Mouse (Mus musculus) gastrocnemius, postnatal 25 days (tissue): ENCODE measurements around the gene Vmn1r167. TPM values are rescaled to one million over a fixed set of nuclear protein-coding genes. Genes with fewer than 3 reads are reported as not detected.
"Not testable (repeated sequence)": the region's sequence is repeated elsewhere in the genome, so short reads cannot be mapped to it uniquely, and the experiment has no call there.

Experiments used
- DNase-seq: peaks from one replicate; pipeline ENCODE4 v3.0.0; 2022
- long read RNA-seq, 2 experiments: library from polyadenylated mRNA; stranded (forward); transcript quantifications; one replicate each; pipeline ENCODE4 v2.0.0; 2021
- total RNA-seq, 2 experiments: library from RNA; stranded (reverse); gene quantifications; 1 replicate in 1 of 2; 2 replicates in 1 of 2; pipeline ENCODE4 v1.2.3; 2021

Gene Vmn1r167
- total RNA-seq: not detected
- long read RNA-seq, experiment 1: 0 reads
- long read RNA-seq, experiment 2: 0 reads

GRCm38 (mm10) chr7:23507106-23507505 lies at the start of gene Vmn1r167:
Vmn1r167 (minus strand) TSS chr7:23507206.
- not testable (repeated sequence) for DNase-seq

GRCm38 (mm10) chr7:23539432-23539831 lies 32.4 kb upstream of the Vmn1r167 start, which contains the start of gene Vmn1r168:
Vmn1r168 (plus strand) TSS chr7:23539732.
- not testable (repeated sequence) for DNase-seq

GRCm38 (mm10) chr7:23472886-23473285 lies 34.1 kb downstream of the Vmn1r167 start:
- DNase-seq: not testable (repeated sequence)

GRCm38 (mm10) chr7:23470832-23471231 lies 36.2 kb downstream of the Vmn1r167 start:
- not testable (repeated sequence) for DNase-seq

- DNase-seq: not testable (repeated sequence)
These were observed 36.8 kb downstream of the Vmn1r167 start for GRCm38 (mm10) chr7:23470201-23470600.

Other genes starting within 250 kb of the Vmn1r167 start
- gene Gm6902, start 228.3 kb downstream of the Vmn1r167 start, total RNA-seq: not detected
- gene Nlrp4e, start 206.0 kb downstream of the Vmn1r167 start, total RNA-seq: not detected
- gene Nlrp5, start 121.3 kb downstream of the Vmn1r167 start, total RNA-seq: under 1 TPM in 1 of 2 experiments, not detected in 1; 0.10 TPM
- not detected for gene Vmn1r168, start 32.5 kb upstream of the Vmn1r167 start, total RNA-seq
- gene Vmn1r169, start 68.3 kb upstream of the Vmn1r167 start, total RNA-seq: not detected
- gene Vmn1r170, start 99.0 kb upstream of the Vmn1r167 start, total RNA-seq: not detected
- gene Vmn1r171, start 123.5 kb upstream of the Vmn1r167 start, total RNA-seq: not detected
- gene Vmn1r172, start 151.1 kb upstream of the Vmn1r167 start, total RNA-seq: not detected
- gene Vmn1r173, start 193.5 kb upstream of the Vmn1r167 start, total RNA-seq: not detected
- not detected for gene Vmn1r174, start 245.1 kb upstream of the Vmn1r167 start, total RNA-seq